Mouse (Mus musculus) left cerebral cortex, postnatal 25 days (tissue): ENCODE results near the gene Arrb1. TPM values are rescaled to one million over a fixed set of nuclear protein-coding genes. Genes with fewer than 3 reads are reported as not detected.
"Not testable (repeated sequence)": the region's sequence is repeated elsewhere in the genome, so short reads cannot be mapped to it uniquely, and the experiment has no call there.

ENCODE experiments used
- DNase-seq, 2 experiments: peaks; one replicate each; pipeline ENCODE4 v3.0.0; 2022; ENCODE audit warnings: low spot score in 2 of 2, mixed read lengths in 1 of 2
- intact Hi-C: fragments of 180-260 bp; cut with DNase I; formaldehyde crosslinking; loops from one replicate; pipeline ENCODE4 v1.15.1; 2025
- total RNA-seq, 2 experiments: library from RNA; stranded (reverse); gene quantifications; 2 replicates each; pipeline ENCODE4 v1.2.3; 2021

The Arrb1 gene
- 100 to 1,000 TPM; 180 to 181 TPM for total RNA-seq

GRCm38 (mm10) chr7:99534901-99535735 is at the start of gene Arrb1:
Gene Arrb1, plus strand, starts transcription at chr7:99535466.
- intact Hi-C loops: no loop called here
- peak; percentile 86 for DNase-seq

- intact Hi-C loops: no loop called here
- DNase-seq: no peak
Measured at GRCm38 (mm10) chr7:99489708-99490107, 45.6 kb upstream of the Arrb1 start.

- intact Hi-C loops: no loop called here
Measured at GRCm38 (mm10) chr7:99499128-99499527, 36.1 kb upstream of the Arrb1 start.

GRCm38 (mm10) chr7:99500201-99500600 is 35.1 kb upstream of the Arrb1 start:
- peak; percentile 83 to 89 for DNase-seq
- intact Hi-C loops: loop anchor here (1.0 to 5.0 kb wide), 3 partner anchors 56 to 297 kb away; no protein-coding TSS in a partner anchor

More at GRCm38 (mm10) chr7:99499128-99499527, 36.1 kb upstream of the Arrb1 start:
- DNase-seq: no peak

GRCm38 (mm10) chr7:99500655-99501054 is 34.6 kb upstream of the Arrb1 start:
- no peak for DNase-seq
- intact Hi-C loops: loop anchor here (1.0 to 5.0 kb wide), 3 partner anchors 56 to 297 kb away; no protein-coding TSS in a partner anchor

GRCm38 (mm10) chr7:99501148-99501547 is 34.1 kb upstream of the Arrb1 start:
- DNase-seq: no peak
- intact Hi-C loops: loop anchor here (5.0 kb wide), 1 partner anchor 296 kb away; no protein-coding TSS in a partner anchor

- no peak for DNase-seq
- intact Hi-C loops: loop anchor here (5.0 kb wide), 1 partner anchor 293 kb away; no protein-coding TSS in a partner anchor
Measured at GRCm38 (mm10) chr7:99504556-99504955, 30.7 kb upstream of the Arrb1 start.

- DNase-seq, intact Hi-C loops: not testable (repeated sequence)
Measured at GRCm38 (mm10) chr7:99508187-99508586, 27.1 kb upstream of the Arrb1 start.

GRCm38 (mm10) chr7:99510087-99510501 is 25.2 kb upstream of the Arrb1 start:
- intact Hi-C loops: no loop called here
- DNase-seq: peak; percentile 65 to 78

- no peak for DNase-seq
- intact Hi-C loops: no loop called here
Measured at GRCm38 (mm10) chr7:99516092-99516813, 19.0 kb upstream of the Arrb1 start.

GRCm38 (mm10) chr7:99516814-99517157 is 18.5 kb upstream of the Arrb1 start:
- intact Hi-C loops: no loop called here
- DNase-seq: no peak

GRCm38 (mm10) chr7:99518954-99519644 is 16.2 kb upstream of the Arrb1 start:
- intact Hi-C loops: no loop called here
- DNase-seq: no peak

GRCm38 (mm10) chr7:99523121-99523520 is 12.1 kb upstream of the Arrb1 start:
- intact Hi-C loops: loop anchor here (10.0 kb wide), 1 partner anchor 352 kb away; no protein-coding TSS in a partner anchor
- DNase-seq: no peak

- DNase-seq: no peak
- intact Hi-C loops: loop anchor here (10.0 kb wide), 1 partner anchor 351 kb away; no protein-coding TSS in a partner anchor
Measured at GRCm38 (mm10) chr7:99523837-99524236, 11.4 kb upstream of the Arrb1 start.

GRCm38 (mm10) chr7:99528547-99528946 is 6.7 kb upstream of the Arrb1 start:
- intact Hi-C loops: loop anchor here (10.0 kb wide), 1 partner anchor 346 kb away; no protein-coding TSS in a partner anchor
- no peak for DNase-seq

GRCm38 (mm10) chr7:99529410-99529809 is 5.9 kb upstream of the Arrb1 start:
- intact Hi-C loops: loop anchor here (10.0 kb wide), 1 partner anchor 345 kb away; no protein-coding TSS in a partner anchor
- DNase-seq: peak; percentile 61 to 89

GRCm38 (mm10) chr7:99531408-99531970 is 3.8 kb upstream of the Arrb1 start:
- no peak for DNase-seq
- intact Hi-C loops: no loop called here

- intact Hi-C loops: no loop called here
- no peak for DNase-seq
Measured at GRCm38 (mm10) chr7:99532526-99532925, 2.7 kb upstream of the Arrb1 start.

GRCm38 (mm10) chr7:99533600-99533999 is 1.7 kb upstream of the Arrb1 start:
- peak in 1 of 2 experiments; percentile 6 for DNase-seq
- intact Hi-C loops: no loop called here
